Mouse (Mus musculus): ENCODE data around the gene Fam166a.

Fam166a gene

GRCm38 (mm10) chr2:25223681-25224491 lies 5.3 kb downstream of the Fam166a start:
- no peak for DNase-seq (ENCODE audit: low spot score)

- no peak for DNase-seq (ENCODE audit: low spot score)
These were observed 5.9 kb downstream of the Fam166a start, which contains the start of gene Tubb4b for GRCm38 (mm10) chr2:25224492-25224765. TSS of gene Tubb4b (minus strand) at chr2:25224702.

GRCm38 (mm10) chr2:25224766-25225752 lies 6.5 kb downstream of the Fam166a start:
- peak; percentile 99 for DNase-seq (ENCODE audit: low spot score)

GRCm38 (mm10) chr2:25225811-25226379 lies 7.3 kb downstream of the Fam166a start:
- DNase-seq (ENCODE audit: low spot score), result no peak

- no peak for DNase-seq (ENCODE audit: low spot score)
These were observed 8.3 kb downstream of the Fam166a start for GRCm38 (mm10) chr2:25226864-25227263.

- DNase-seq (ENCODE audit: low spot score), result no peak
These were observed 8.9 kb downstream of the Fam166a start for GRCm38 (mm10) chr2:25227406-25227805.

GRCm38 (mm10) chr2:25228431-25228889 lies 9.9 kb downstream of the Fam166a start:
- DNase-seq (ENCODE audit: low spot score), result peak; percentile 89

- no peak for DNase-seq (ENCODE audit: low spot score)
These were observed 10.5 kb downstream of the Fam166a start for GRCm38 (mm10) chr2:25228995-25229530.

- DNase-seq (ENCODE audit: low spot score), result no peak
These were observed 11.0 kb downstream of the Fam166a start for GRCm38 (mm10) chr2:25229582-25229981.

- no peak for DNase-seq (ENCODE audit: low spot score)
These were observed 12.0 kb downstream of the Fam166a start for GRCm38 (mm10) chr2:25230581-25230980.

GRCm38 (mm10) chr2:25231038-25231437 lies 12.5 kb downstream of the Fam166a start:
- DNase-seq (ENCODE audit: low spot score), result no peak

GRCm38 (mm10) chr2:25233421-25233820 lies 14.9 kb downstream of the Fam166a start:
- DNase-seq (ENCODE audit: low spot score), result no peak

- DNase-seq (ENCODE audit: low spot score), result no peak
These were observed 15.5 kb downstream of the Fam166a start, which contains the start of gene Slc34a3 for GRCm38 (mm10) chr2:25234050-25234449. TSS of gene Slc34a3 (minus strand) at chr2:25234364.

GRCm38 (mm10) chr2:25234551-25235220 lies 16.1 kb downstream of the Fam166a start:
- DNase-seq (ENCODE audit: low spot score), result no peak

GRCm38 (mm10) chr2:25236614-25237013 lies 18.1 kb downstream of the Fam166a start, which contains the start of gene Rnf224:
TSS of gene Rnf224 (minus strand) at chr2:25236787.
- no peak for DNase-seq (ENCODE audit: low spot score)

- DNase-seq (ENCODE audit: low spot score), result no peak
These were observed 19.0 kb downstream of the Fam166a start for GRCm38 (mm10) chr2:25237522-25237921.

- no peak for DNase-seq (ENCODE audit: low spot score)
These were observed 19.6 kb downstream of the Fam166a start for GRCm38 (mm10) chr2:25238106-25238505.

- DNase-seq (ENCODE audit: low spot score), result no peak
These were observed 21.2 kb downstream of the Fam166a start for GRCm38 (mm10) chr2:25239766-25240165.

GRCm38 (mm10) chr2:25240310-25240709 lies 21.8 kb downstream of the Fam166a start:
- DNase-seq (ENCODE audit: low spot score), result no peak

GRCm38 (mm10) chr2:25240723-25241437 lies 22.3 kb downstream of the Fam166a start:
- DNase-seq (ENCODE audit: low spot score), result peak; percentile 52

- DNase-seq (ENCODE audit: low spot score), result no peak
These were observed 22.9 kb downstream of the Fam166a start for GRCm38 (mm10) chr2:25241438-25241775.

Data from T-cell, adult 2 months (primary cell).